Mouse (Mus musculus): ENCODE results near the gene Cyb5rl. TPM values are rescaled to one million over a fixed set of nuclear protein-coding genes. Genes with fewer than 3 reads are reported as not detected.
A peak's percentile ranks its signal among the peaks of the same experiment; 100 is the strongest.

Cyb5rl gene
- total and polyA plus RNA-seq, 2 experiments from 2014 or later = 5.6 to 20.5 TPM

- H3K9me3 ChIP-seq (ENCODE audit: low read length) = no peaks in the 10 kb centered on the region
- DNase-seq (ENCODE audit: low spot score) = no peak
- ATAC-seq (ENCODE audit: low FRiP score) = no peak
- H3K4me1 ChIP-seq (ENCODE audit: insufficient read depth, low read length) = no peaks in the 10 kb centered on the region
- 94% methylated on average over 3 of the region's 3 CpGs for WGBS
- no peak overlapping the region for H3K4me2 ChIP-seq (ENCODE audit: low read depth, low read length, poor library complexity, severe bottlenecking)
- H3K27ac ChIP-seq (ENCODE audit: low read depth, low read length) = no peak overlapping the region
- H3K27me3 ChIP-seq (ENCODE audit: insufficient read depth, low read length) = no peaks in the 10 kb centered on the region
- H3K4me3 ChIP-seq (ENCODE audit: low read depth, low read length) = no peak overlapping the region
- peaks cover 52% of the 10 kb centered on the region for H3K36me3 ChIP-seq (ENCODE audit: insufficient read depth, low read length)
- H3K9ac ChIP-seq (replicated peaks; ENCODE audit: low read length, poor library complexity, severe bottlenecking) = no peak overlapping the region
- TF ChIP-seq CTCF (IDR thresholded peaks at IDR 0.05) = no peak
These were observed 3.6 kb upstream of the Cyb5rl start for GRCm38 (mm10) chr4:107063214-107063613.

- DNase-seq (ENCODE audit: low spot score) (no peak), ATAC-seq (ENCODE audit: low FRiP score) (no peak)
- Histone ChIP-seq H3K4me3 (ENCODE audit: low read depth, low read length) (no peak overlapping the region), H3K9ac (replicated peaks; ENCODE audit: low read length, poor library complexity, severe bottlenecking) (no peak overlapping the region), H3K27me3 (ENCODE audit: insufficient read depth, low read length) (no peaks in the 10 kb centered on the region), H3K36me3 (ENCODE audit: insufficient read depth, low read length) (peaks cover 39% of the 10 kb centered on the region), H3K4me2 (ENCODE audit: low read depth, low read length, poor library complexity, severe bottlenecking) (no peak overlapping the region), H3K27ac (ENCODE audit: low read depth, low read length) (no peak overlapping the region), H3K4me1 (ENCODE audit: insufficient read depth, low read length) (no peaks in the 10 kb centered on the region), H3K9me3 (ENCODE audit: low read length) (no peaks in the 10 kb centered on the region)
- 92% methylated on average over 5 of the region's 5 CpGs for whole genome bisulfite sequencing
- no peak for TF ChIP-seq CTCF (IDR thresholded peaks at IDR 0.05)
These were observed 2.2 kb upstream of the Cyb5rl start for GRCm38 (mm10) chr4:107064394-107065098.

GRCm38 (mm10) chr4:107067151-107067840, 508 bp downstream of the Cyb5rl start:
- Histone ChIP-seq H3K27me3 (ENCODE audit: insufficient read depth, low read length) (no peaks in the 10 kb centered on the region), H3K9ac (replicated peaks; ENCODE audit: low read length, poor library complexity, severe bottlenecking) (peak overlapping the region; percentile 51), H3K9me3 (ENCODE audit: low read length) (no peaks in the 10 kb centered on the region), H3K4me1 (ENCODE audit: insufficient read depth, low read length) (no peaks in the 10 kb centered on the region), H3K36me3 (ENCODE audit: insufficient read depth, low read length) (peaks cover 19% of the 10 kb centered on the region), H3K4me3 (ENCODE audit: low read depth, low read length) (peak overlapping the region; percentile 87), H3K4me2 (ENCODE audit: low read depth, low read length, poor library complexity, severe bottlenecking) (peak overlapping the region; percentile 99), H3K27ac (ENCODE audit: low read depth, low read length) (0 out of 2 replicates have a peak overlapping the region, but pooled peaks have one; percentile 3)
- TF ChIP-seq CTCF (IDR thresholded peaks at IDR 0.05) = no peak
- DNase-seq (ENCODE audit: low spot score) (no peak), ATAC-seq (ENCODE audit: low FRiP score) (peak; percentile 32)
- 3% methylated on average over 33 of the region's 33 CpGs for WGBS

GRCm38 (mm10) chr4:107072343-107072742, 5.6 kb downstream of the Cyb5rl start:
- DNase-seq (ENCODE audit: low spot score) = no peak
- Histone ChIP-seq H3K4me2 (ENCODE audit: low read depth, low read length, poor library complexity, severe bottlenecking) (no peak overlapping the region), H3K27ac (ENCODE audit: low read depth, low read length) (no peak overlapping the region), H3K4me1 (ENCODE audit: insufficient read depth, low read length) (no peaks in the 10 kb centered on the region), H3K9ac (replicated peaks; ENCODE audit: low read length, poor library complexity, severe bottlenecking) (no peak overlapping the region), H3K9me3 (ENCODE audit: low read length) (no peaks in the 10 kb centered on the region), H3K36me3 (ENCODE audit: insufficient read depth, low read length) (no peaks in the 10 kb centered on the region), H3K4me3 (ENCODE audit: low read depth, low read length) (no peak overlapping the region), H3K27me3 (ENCODE audit: insufficient read depth, low read length) (no peaks in the 10 kb centered on the region)
- WGBS = 64% methylated on average over 9 of the region's 9 CpGs
- no peak for ATAC-seq (ENCODE audit: low FRiP score)
- TF ChIP-seq CTCF (IDR thresholded peaks at IDR 0.05) = no peak

GRCm38 (mm10) chr4:107075456-107075855, 8.7 kb downstream of the Cyb5rl start:
- no peaks in the 10 kb centered on the region for H3K36me3 ChIP-seq (ENCODE audit: insufficient read depth, low read length)
- H3K9ac ChIP-seq (replicated peaks; ENCODE audit: low read length, poor library complexity, severe bottlenecking) = no peak overlapping the region
- H3K4me2 ChIP-seq (ENCODE audit: low read depth, low read length, poor library complexity, severe bottlenecking) = no peak overlapping the region
- DNase-seq (ENCODE audit: low spot score) (no peak), ATAC-seq (ENCODE audit: low FRiP score) (no peak)
- no peak overlapping the region for H3K4me3 ChIP-seq (ENCODE audit: low read depth, low read length)
- WGBS = 30% methylated on average over 5 of the region's 5 CpGs
- H3K4me1 ChIP-seq (ENCODE audit: insufficient read depth, low read length) = no peaks in the 10 kb centered on the region
- no peaks in the 10 kb centered on the region for H3K27me3 ChIP-seq (ENCODE audit: insufficient read depth, low read length)
- H3K27ac ChIP-seq (ENCODE audit: low read depth, low read length) = peak overlapping the region; percentile 39
- TF ChIP-seq CTCF (IDR thresholded peaks at IDR 0.05) = no peak
- H3K9me3 ChIP-seq (ENCODE audit: low read length) = no peaks in the 10 kb centered on the region

GRCm38 (mm10) chr4:107078894-107079293, 12.1 kb downstream of the Cyb5rl start:
- no peak for TF ChIP-seq CTCF (IDR thresholded peaks at IDR 0.05)
- Histone ChIP-seq H3K27me3 (ENCODE audit: insufficient read depth, low read length) (no peaks in the 10 kb centered on the region), H3K9me3 (ENCODE audit: low read length) (no peaks in the 10 kb centered on the region), H3K4me3 (ENCODE audit: low read depth, low read length) (no peak overlapping the region), H3K27ac (ENCODE audit: low read depth, low read length) (no peak overlapping the region), H3K4me2 (ENCODE audit: low read depth, low read length, poor library complexity, severe bottlenecking) (no peak overlapping the region), H3K9ac (replicated peaks; ENCODE audit: low read length, poor library complexity, severe bottlenecking) (no peak overlapping the region), H3K36me3 (ENCODE audit: insufficient read depth, low read length) (no peaks in the 10 kb centered on the region), H3K4me1 (ENCODE audit: insufficient read depth, low read length) (peaks cover under 1% of the 10 kb centered on the region; the same call in 1 of the 2 replicates)
- DNase-seq (ENCODE audit: low spot score) (no peak), ATAC-seq (ENCODE audit: low FRiP score) (peak; percentile 53; the same call in 1 of the 2 replicates)
- 91% methylated on average over 4 of the region's 4 CpGs for WGBS
